Mouse (Mus musculus) right cerebral cortex, postnatal 25 days (tissue): Measurements from ENCODE around the gene Nsl1.
A peak's percentile ranks its signal among the peaks of the same experiment; 100 is the strongest.

ENCODE experiments used
- DNase-seq: peaks from one replicate; pipeline ENCODE4 v3.0.0; 2022

Gene Nsl1

GRCm38 (mm10) chr1:191096871-191097681 lies 34.3 kb downstream of the Nsl1 start:
- DNase-seq: no peak

GRCm38 (mm10) chr1:191097802-191098747 lies 35.3 kb downstream of the Nsl1 start, which contains the start of gene Batf3:
Gene Batf3 (plus strand): TSS chr1:191097847.
- no peak for DNase-seq

GRCm38 (mm10) chr1:191099114-191099513 lies 36.3 kb downstream of the Nsl1 start:
- DNase-seq: no peak

- DNase-seq: no peak
Measured at GRCm38 (mm10) chr1:191099772-191100291, 37.0 kb downstream of the Nsl1 start.

GRCm38 (mm10) chr1:191102730-191103370 lies 40.0 kb downstream of the Nsl1 start:
- no peak for DNase-seq

GRCm38 (mm10) chr1:191105246-191105645 lies 42.4 kb downstream of the Nsl1 start:
- DNase-seq: no peak

GRCm38 (mm10) chr1:191107306-191107705 lies 44.5 kb downstream of the Nsl1 start:
- DNase-seq: no peak

- no peak for DNase-seq
Measured at GRCm38 (mm10) chr1:191109907-191110306, 47.1 kb downstream of the Nsl1 start.

GRCm38 (mm10) chr1:191111146-191111545 lies 48.3 kb downstream of the Nsl1 start:
- DNase-seq: no peak

GRCm38 (mm10) chr1:191114868-191115267 lies 52.1 kb downstream of the Nsl1 start:
- DNase-seq: no peak

GRCm38 (mm10) chr1:191115514-191116238 lies 52.9 kb downstream of the Nsl1 start:
- no peak for DNase-seq

- DNase-seq: no peak
Measured at GRCm38 (mm10) chr1:191122744-191123143, 59.9 kb downstream of the Nsl1 start.

- DNase-seq: no peak
Measured at GRCm38 (mm10) chr1:191123696-191124095, 60.9 kb downstream of the Nsl1 start.

- DNase-seq: no peak
Measured at GRCm38 (mm10) chr1:191124288-191124687, 61.5 kb downstream of the Nsl1 start.

- DNase-seq: peak; percentile 31
Measured at GRCm38 (mm10) chr1:191125811-191126638, 63.2 kb downstream of the Nsl1 start.

- no peak for DNase-seq
Measured at GRCm38 (mm10) chr1:191131692-191132091, 68.9 kb downstream of the Nsl1 start.

- DNase-seq: no peak
Measured at GRCm38 (mm10) chr1:191132240-191132639, 69.4 kb downstream of the Nsl1 start.

- DNase-seq: no peak
Measured at GRCm38 (mm10) chr1:191132934-191133333, 70.1 kb downstream of the Nsl1 start.

GRCm38 (mm10) chr1:191135406-191135805 lies 72.6 kb downstream of the Nsl1 start:
- no peak for DNase-seq
